Mouse (Mus musculus) naive thymus-derived CD4-positive, alpha-beta T cell, adult 2 months (primary cell): Measurements from ENCODE around the gene Dusp16.

ENCODE experiments used
- DNase-seq: peaks from one replicate; pipeline ENCODE4 v3.0.0-alpha.2; 2011; ENCODE audit warnings: low read depth

Gene Dusp16

DNA sequence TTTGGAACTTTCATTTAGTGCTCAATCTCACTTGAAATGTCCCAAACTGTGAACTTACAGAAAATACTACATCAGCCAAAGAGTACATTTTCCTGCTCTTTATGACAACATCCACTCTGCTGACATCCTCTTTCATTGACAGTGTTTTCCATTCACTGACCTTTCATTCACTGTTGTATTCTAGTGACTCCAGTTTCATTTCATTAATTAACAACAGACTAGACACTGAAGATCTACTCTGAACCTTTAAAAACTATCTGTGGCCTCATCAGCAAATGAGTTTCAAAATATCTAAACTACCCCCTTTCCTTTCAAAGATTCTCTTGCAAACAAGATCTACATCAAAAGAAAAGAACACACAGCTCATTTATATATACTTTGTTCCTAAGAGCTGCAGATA is 48.9 kb downstream of the Dusp16 start:
- no peak for DNase-seq

DNA sequence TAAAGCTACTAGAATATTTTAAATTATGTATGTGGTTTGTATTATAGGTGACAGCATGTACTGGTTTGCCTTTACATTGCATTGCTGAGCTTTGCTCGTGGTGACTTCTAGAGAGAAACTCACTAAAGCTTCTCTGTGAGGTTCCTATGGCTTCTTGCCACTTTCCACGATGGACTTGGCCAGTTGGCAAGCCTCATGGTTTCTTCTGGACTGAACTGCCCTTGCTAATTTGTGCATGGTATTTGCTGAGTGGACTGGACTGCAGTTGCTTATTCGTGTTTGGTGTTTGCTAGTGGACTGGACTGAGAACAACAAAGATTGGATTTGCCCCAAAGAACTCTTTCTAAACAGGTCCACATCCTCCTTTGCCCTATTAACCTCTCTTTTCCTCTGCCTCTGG is 55.6 kb downstream of the Dusp16 start:
- no peak for DNase-seq

DNA sequence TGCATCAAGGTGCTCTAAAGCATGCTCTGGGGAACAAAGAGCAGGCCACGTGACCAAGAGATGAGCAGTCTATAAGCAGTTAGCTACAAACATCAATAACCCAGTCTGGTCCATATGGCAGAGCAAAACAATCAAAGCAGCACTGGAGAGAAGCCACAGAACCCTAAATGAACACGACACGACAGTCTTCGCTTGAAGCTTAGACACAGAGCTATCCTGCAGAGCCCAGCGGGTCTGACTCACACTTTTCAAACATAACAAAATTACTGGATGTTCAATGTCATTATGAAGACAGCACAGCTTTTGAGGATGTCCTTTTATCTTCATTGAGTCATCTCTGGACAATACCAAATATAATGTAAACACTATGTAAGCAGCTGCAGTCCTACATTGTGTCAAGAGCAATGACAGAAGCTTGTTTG is 58.6 kb downstream of the Dusp16 start:
- no peak for DNase-seq

DNA sequence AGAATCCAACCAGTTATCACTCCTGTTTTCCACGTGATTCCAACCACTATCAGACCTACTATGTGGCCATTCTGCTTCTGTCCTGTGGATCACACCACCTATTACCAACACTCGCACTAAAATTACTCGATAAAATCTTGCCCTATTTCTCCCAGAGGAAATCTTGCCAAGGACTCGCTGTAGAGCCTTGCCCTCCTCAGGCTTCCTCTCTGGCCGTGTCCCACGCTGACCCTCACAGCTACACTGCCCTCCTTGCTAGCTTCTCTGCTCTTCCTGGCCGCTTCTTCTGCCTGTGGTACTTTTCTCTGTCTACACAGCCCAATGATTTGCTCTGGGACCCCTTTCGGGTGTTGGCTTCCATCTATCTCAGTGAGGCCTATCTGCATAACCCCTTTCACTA is 59.6 kb downstream of the Dusp16 start:
- DNase-seq: no peak

DNA sequence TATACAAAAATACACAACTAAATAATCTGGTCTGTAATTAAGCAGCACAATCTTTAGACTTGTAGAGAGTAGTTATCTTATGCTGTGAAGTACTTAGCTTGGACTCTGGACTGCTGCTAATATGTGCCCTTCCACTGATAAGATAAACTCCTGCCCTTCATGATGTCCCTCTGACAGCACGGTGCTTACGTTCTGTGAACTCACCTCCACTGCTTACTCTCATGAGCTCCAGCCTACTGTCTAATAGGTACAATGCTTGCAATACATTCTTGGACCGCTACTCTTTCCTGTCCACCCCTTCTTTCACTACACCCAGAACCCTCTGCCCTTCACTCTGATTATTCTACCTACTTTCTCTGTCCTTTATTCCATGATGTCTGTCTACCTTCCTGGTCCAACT is 61.4 kb downstream of the Dusp16 start:
- DNase-seq: no peak

DNA sequence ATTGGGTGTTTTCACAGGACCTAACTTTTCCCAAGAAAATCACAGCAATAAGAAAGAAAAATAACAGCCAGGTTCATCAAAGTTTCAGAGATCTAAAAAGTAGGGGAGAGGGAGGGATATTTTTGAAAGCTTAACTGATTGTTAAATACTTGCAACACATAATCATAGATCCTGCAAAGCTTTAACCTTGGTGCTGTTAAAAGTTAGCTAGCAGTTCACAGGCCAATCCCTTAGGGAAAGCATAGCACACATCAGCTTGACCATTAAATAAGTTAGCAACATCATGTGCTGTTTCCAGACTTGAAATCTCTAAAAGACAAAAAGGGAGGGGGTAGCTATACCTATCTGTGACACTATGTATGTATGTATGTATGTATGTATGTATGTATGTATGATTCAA is 67.0 kb downstream of the Dusp16 start:
- DNase-seq: no peak

DNA sequence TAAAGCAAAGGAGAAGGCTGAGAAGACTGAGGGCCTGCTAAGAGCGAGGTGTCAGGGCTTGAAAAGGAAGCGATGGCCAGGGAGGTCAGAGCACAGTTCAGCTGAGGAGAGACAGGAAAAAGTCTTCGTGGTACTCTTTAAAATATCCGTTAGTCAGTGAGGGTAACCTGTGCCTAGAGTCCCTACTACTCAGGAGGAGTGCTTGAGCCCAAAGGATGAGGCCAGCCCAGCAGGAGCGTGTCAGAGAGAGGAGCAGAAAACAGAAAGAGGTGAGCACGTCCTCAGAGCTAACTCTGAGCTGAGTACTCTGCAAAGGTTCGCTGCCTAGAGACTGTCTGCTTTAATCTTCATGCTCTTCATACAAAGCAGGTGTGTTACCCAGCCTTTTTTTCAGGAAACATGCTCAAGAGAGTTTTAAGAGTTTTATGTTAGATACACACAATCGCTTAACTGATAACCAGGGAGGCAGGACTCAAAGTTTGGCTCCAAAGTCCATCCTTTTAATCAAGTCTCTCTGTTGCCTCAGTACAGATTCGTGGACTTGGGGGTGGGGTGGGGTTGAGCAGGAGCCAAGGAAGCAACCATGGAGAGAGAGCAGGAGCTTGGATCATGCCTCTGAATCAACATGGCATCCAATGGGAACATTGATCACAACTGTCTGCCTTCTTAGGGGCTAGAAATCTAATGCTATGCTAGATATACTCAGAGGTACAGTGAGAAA is 68.4 kb downstream of the Dusp16 start:
- no peak for DNase-seq

DNA sequence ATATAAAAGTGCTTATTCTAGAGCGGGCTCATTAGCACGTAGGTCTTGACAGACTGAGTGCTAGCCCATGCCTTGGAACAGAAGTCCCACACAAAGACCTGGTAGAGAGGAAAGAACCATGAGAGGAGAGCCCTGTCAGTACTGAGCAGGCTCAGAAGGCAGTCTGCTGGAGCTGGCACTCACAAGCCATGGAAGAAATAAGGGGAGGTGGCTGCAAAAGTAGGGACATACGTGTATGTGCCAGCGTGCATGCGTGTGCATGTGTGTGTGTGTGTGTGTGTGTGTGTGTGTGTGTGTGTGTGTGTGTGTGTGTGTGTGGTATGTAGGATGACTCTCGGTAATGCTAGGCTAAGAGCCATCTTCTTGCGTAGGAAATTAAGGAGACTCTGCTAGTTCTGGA is 69.1 kb downstream of the Dusp16 start:
- DNase-seq: no peak

DNA sequence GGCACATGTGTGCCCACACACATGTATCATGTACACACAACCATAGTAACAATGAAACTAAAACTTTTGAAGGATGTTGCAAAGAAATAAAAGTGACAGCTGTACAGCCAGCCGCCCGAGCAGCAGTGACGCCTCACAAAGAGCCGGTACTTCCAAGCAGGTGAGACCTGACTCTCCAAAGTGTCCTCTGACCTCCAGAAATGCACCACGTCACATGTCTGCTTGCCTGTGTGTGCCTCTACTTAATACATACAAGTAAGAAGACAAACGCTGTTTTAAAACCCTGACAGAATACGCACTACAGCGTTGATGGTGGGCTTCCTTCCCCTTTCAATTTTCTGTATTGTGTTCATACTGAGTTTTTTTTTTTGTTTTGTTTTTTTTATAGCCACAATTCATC is 69.5 kb downstream of the Dusp16 start:
- no peak for DNase-seq

DNA sequence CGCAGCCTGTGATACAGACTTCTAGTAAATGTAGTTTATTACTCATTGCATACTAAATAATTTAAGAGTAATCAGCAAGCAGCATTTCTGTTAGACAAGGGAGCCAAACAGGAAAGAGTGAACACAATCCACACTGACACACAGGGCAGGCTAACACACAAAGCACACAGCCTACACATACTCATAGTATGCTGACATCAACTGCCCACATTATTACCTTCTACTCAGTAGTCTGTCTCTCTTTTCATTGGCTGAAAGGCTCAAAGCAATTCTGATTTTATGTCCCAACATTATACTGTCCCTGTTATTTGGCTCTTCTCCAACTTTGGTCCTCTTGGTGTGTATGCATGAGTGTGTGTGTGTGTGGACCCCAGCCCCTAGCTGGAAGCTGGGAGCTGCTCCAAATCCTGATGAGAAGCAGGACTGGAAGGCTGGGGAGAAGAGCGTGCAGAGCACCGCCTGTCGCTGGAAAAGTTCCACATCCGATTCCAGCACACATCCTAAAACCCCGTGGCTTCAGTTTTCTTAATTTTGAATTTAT is 70.6 kb downstream of the Dusp16 start:
- DNase-seq: no peak

DNA sequence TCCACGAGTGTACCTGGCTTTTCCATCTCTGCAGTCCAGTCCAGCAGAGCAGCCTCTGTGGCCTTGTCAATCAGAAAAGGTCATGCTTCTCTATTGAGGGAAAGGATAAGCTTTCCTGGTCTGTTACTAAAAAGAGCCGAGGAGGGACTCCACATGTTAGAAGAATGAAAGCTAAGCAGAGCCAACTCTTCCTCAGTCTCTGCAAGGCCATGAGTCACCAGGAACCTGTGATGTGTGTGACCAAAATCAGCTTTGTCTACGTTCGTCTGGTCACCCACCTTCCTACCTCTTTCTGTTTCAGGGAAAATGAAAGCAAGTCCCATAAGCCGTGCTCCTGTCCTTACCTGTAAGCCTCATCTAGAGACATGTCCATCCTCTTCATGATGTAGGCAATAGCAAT is 72.3 kb downstream of the Dusp16 start:
- no peak for DNase-seq

DNA sequence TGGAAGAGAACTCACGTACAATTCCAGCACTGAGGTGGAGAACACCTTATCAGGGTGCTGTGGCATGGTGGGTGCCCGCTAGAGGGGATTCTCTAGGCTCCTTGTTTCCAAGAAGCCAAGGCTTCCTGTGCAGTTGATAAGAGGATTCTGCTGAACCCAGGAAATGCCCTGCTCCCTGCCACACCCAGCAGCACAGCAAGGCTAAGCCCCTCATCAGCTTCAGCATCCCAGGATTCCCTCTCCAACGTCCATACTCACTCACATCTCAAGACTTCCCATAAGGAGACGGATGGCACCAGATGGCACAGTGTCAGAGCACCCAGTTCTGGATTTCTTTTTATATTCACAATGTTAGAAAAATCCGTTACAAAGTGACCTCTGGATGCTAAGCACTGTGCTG is 73.3 kb downstream of the Dusp16 start:
- no peak for DNase-seq

DNA sequence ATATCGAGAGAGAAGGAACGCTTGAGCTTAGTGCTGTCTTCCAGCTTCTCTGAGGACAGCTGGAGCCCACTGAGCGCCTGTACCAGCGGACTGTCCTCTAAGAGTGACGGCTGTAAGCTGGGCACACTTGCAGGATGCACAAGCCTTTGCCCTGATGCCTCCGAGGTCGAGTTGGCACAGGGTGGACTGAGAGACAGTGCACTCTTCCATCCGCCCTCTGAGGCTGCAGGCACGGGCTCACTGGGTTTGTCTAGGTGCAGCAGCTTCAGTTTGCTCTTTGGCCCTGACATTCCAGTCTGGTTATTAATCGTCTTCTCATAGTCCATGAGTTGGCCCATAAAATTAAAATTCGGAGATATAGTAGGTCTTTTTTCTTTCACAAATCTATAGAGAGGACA is 73.8 kb downstream of the Dusp16 start:
- no peak for DNase-seq

DNA sequence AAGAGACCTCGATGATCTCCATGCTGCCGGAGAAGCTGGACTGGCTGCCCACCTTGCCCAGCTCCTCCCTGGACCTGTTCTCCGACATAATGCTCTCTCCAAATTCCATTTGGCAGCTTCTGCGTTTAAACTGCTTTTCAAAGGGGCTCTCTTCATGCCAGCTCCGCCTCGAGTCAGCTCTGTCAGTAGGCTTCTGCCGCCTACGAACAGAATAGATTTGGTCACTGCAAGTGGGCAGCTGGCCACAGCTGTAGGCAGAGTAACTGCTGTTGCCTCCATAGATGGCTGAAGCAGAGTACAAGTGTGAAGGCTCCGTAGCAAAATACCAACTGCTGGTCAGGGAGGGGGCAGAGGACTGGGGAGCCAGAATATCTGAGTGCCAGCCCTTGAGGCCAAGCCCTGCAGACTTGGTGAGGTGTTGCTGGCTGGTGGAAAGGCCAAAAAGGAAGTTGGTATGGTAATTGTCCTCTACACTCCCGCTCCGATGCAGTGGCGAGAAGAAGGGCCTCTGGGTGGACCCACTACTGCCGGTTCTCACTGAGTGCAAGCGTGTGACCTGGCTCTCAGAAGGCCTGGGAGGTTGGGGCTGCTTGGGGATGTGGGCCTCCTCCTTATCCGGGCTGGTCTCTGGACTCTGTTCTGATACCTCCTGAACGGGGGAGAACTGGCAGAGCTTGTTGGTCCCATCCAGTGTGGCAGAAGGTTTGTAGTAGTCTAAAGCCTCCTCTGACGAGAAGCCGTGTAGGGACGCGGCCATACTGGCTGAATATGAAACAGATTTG is 74.3 kb downstream of the Dusp16 start:
- DNase-seq: no peak

DNA sequence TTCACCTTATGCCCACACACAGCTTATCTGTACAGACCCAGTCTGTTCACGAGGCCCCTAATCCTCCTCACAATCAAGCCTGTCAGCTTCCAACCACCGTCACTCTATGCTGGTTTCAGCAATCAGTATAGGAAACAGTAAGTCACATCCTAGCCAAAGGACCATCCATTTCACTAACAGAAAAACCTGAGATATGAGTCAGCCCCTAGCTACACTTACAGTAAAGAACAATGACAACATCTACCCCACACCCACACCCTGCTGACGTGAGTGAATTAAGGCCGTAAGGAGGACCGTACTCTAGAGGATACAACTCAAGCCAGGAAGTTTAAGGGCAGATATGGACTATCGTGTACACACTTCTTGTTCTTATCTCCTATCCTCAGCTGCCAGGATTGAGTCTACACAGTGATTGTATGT is 76.2 kb downstream of the Dusp16 start:
- no peak for DNase-seq

DNA sequence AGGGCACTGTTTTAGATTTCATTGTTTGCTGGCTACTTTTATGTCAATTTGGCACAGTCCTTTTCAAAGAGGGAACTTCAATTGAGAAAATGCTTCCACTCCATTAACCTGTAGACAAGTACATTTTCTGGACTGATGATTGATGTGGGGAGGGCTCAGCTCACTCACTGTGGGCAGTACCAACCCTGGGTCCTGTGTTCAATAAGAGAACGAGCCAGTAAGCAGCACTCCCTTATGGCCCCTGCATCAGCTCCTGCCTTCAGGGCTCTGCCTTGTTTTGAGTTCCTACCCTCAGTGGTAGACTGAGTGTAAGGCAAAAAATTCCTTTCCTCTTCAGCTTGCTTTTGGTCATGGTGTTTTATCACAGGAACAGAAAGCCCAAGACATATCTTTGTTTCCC is 78.5 kb downstream of the Dusp16 start:
- DNase-seq: no peak

DNA sequence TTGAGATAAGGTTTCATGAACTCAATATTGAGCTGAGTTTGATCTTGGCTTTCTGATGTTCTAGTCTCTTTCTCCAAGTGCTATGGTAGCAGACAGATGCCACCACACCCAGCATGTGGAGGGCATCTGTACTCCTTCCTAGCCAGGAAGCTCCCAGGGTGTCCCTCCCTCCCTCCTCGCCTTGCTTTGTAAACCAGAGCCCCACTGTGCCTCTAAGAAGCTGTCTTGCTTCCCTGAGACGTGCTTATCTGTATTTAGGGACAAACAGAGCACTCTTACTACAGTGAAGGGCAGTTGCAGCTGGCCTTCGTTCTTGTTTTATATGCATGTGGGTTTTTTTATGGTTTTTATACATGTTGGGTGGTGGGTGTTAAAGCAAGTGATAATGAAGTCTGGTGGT is 79.1 kb downstream of the Dusp16 start:
- no peak for DNase-seq

DNA sequence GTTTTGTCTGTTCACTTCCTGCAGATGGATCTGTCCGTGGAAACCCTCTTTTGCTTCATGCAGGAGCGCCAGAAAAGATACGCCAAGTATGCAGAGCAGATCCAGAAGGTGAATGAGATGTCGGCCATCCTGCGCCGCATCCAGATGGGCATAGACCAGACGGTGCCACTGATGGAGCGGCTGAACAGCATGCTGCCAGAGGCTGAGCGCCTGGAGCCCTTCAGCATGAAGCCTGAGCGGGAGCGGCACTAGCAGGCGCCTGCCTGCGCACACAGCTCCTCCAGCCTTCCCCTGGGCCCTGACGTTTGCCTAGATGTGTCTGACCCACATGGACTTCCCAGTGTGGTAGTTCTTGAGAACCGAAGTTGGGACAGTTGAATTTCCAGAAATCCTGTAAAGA is 82.4 kb downstream of the Dusp16 start:
- no peak for DNase-seq

DNA sequence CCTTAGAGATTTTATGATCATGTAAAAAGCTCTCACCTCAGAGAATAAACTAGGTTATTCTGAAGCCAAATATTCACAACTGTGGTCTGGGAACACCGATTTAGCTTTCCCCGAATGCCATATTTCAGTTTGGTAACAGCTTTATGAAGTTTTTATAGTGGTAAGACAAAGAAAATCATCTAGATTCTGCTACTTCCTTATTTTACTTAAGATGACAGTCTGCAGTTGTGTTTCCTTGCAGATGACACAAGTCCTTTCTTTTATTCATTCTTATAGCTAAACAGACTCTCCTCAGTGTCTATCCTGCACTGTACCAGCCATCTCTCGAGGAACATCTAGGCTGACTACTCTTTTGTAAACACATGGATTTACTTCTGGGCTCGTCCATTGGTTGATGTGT is 86.0 kb downstream of the Dusp16 start:
- DNase-seq: no peak

DNA sequence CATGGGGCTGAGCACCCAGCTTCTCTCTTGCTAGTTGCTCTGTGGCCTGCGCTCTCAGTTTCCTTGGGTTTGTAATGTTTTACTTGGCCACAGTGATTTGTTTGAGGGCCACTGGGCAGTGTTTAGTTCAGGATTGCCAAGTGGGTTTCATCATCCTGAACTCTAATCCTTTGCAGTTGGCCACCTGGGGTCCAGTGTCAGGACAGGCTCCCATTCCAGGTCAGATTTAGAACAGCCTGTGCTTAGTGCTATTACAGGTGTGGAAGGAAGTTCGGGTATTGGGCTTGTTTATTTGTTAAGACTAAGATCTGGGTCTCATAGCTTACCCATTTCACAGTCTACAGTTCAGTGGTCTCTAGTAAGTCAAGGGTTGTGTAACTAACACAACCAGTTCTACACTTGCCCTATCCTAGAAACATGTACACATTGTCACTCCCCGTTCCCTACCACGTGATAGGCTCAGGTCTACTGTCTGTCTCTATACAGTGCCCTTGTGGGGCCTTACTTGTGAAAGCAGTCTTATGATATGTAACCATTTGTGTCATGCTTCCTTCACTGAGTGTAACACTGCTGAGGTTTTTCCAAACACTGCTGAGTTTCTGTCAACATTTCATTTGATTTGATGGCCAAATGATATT is 89.3 kb downstream of the Dusp16 start:
- DNase-seq: no peak

DNA sequence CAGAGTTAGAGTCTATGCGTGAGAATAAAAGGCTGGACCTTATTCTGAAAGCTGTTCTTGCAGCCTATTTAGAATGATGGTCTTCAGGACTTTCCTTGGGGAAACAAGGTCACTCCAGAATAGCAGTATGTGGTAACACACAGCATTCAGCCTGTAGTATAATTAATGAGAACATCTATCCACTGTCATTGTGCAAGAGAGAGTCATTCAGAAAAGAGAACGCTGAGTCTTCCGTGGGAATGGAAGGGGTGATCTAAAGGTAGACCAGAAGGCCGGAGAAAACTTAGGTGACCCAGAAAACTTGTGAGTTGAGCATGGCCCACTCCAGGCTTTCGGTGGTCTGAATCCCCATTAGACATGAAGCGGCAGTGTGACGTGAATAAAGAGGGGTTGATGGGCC is 90.2 kb downstream of the Dusp16 start:
- no peak for DNase-seq

DNA sequence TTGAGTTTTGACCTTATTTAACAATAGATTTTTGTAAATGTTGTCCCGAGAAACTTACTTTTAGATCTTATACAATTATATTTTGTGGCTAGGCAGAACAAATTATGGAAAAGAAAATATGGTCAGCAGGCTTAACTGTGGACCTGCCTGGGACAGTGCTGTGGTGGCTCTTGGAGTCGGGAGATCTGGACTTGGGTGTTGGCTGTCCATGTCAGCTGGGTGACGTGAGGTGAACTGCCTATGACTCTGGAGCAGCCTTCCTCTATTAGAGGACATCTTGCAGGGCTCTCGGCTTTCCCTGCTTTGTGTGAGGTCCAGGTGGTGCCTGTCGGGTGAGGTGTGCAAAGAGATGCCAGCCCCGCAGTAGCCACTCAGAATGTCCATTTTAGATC is 91.2 kb downstream of the Dusp16 start:
- DNase-seq: no peak
